Mouse (Mus musculus) midbrain, postnatal 0 days (tissue): ENCODE measurements around the gene Klc3. TPM values are rescaled to one million over a fixed set of nuclear protein-coding genes. Genes with fewer than 3 reads are reported as not detected.

Experiments used
- ATAC-seq: fragments of 200-750 bp; cut with Nextera tagmentation; 2 replicates; pipeline ENCODE4 v1.8.0; 2017; ENCODE audit warnings: moderate number of reproducible peaks, mild to moderate bottlenecking, moderate TSS enrichment, moderate library complexity; ENCODE audit not compliant: low FRiP score
- DNase-seq: peaks from one replicate; pipeline ENCODE4 v3.0.0-alpha.2; 2015; ENCODE audit warnings: low spot score
- H3K27ac ChIP-seq: fragments of 300-500 bp; sonication (generic); 2 replicates; pipeline ENCODE4 v1.5.1; 2014; ENCODE audit warnings: low read depth, mild to moderate bottlenecking, low read length, mixed read lengths
- H3K27me3 ChIP-seq: fragments of 300-500 bp; sonication (generic); 2 replicates; pipeline ENCODE4 v1.6.1; 2014; ENCODE audit warnings: low read length, control low read depth, mixed read lengths; ENCODE audit not compliant: insufficient read depth
- H3K36me3 ChIP-seq: fragments of 300-500 bp; sonication (generic); 2 replicates; pipeline ENCODE4 v1.6.1; 2014; ENCODE audit warnings: low read length, control low read depth, mixed read lengths; ENCODE audit not compliant: insufficient read depth
- H3K4me1 ChIP-seq: fragments of 300-500 bp; sonication (generic); 2 replicates; pipeline ENCODE4 v1.6.1; 2014; ENCODE audit warnings: mild to moderate bottlenecking, control low read depth, antibody characterized with exemption, low read length, mixed read lengths; ENCODE audit not compliant: insufficient read depth
- H3K4me2 ChIP-seq: fragments of 300-500 bp; sonication (generic); 2 replicates; pipeline ENCODE4 v1.6.1; 2014; ENCODE audit warnings: low read depth, mild to moderate bottlenecking, low read length, mixed read lengths; ENCODE audit not compliant: poor library complexity, severe bottlenecking
- H3K4me3 ChIP-seq: fragments of 300-500 bp; sonication (generic); 2 replicates; pipeline ENCODE4 v1.5.1; 2014; ENCODE audit warnings: low read depth, mild to moderate bottlenecking, low read length, moderate library complexity
- H3K9ac ChIP-seq: fragments of 300-500 bp; sonication (generic); replicated peaks from 2 replicates; pipeline ENCODE4 v1.6.1; 2014; ENCODE audit warnings: mild to moderate bottlenecking, low read length, moderate library complexity, mixed read lengths; ENCODE audit not compliant: poor library complexity, severe bottlenecking
- H3K9me3 ChIP-seq: fragments of 300-500 bp; sonication (generic); 2 replicates; pipeline ENCODE4 v1.6.1; 2016; ENCODE audit warnings: low read length, control low read depth
- CTCF ChIP-seq: IDR thresholded peaks from 2 replicates; pipeline ENCODE4 v1.5.1; 2016; ENCODE audit warnings: antibody characterized with exemption, mild to moderate bottlenecking
- WGBS: fragments of 180-500 bp; shearing (Covaris S2); extraction: QIAGEN DNeasy Blood & Tissue Kit; methylation state at CpG from one replicate; pipeline ENCODE4 v1.1.7; 2014; 5-methylcytosine and 5-hydroxymethylcytosine counted together
- polyA plus RNA-seq: library from polyadenylated mRNA; unstranded; fragments of >200 nt; fragmentation: Nextera tagmentation; extraction: Ambion mirVana; gene quantifications from 2 replicates; pipeline ENCODE4 v1.2.1, GENCODE M21; 2015
- total RNA-seq: library from RNA; depleted of rRNA; stranded (reverse); fragments of >200 nt; gene quantifications from 2 replicates; pipeline ENCODE4 v1.2.3, GENCODE M21; 2014

Gene Klc3
- total and polyA plus RNA-seq, 2 experiments from 2014 or later: 1.4 to 1.9 TPM

GRCm38 (mm10) chr7:19437048-19437447 is 33.1 kb upstream of the Klc3 start:
- WGBS: 85% methylated on average over 9 of the region's 9 CpGs
- DNase-seq: no peak
- Histone ChIP-seq H3K27me3 (no peaks in the 10 kb centered on the region), H3K9me3 (no peaks in the 10 kb centered on the region), H3K4me1 (no peaks in the 10 kb centered on the region), H3K36me3 (peaks cover 65% of the 10 kb centered on the region), H3K9ac (no peak overlapping the region), H3K4me2 (no peak overlapping the region), H3K4me3 (no peak overlapping the region), H3K27ac (no peak overlapping the region)
- no peak for ATAC-seq
- no peak for TF ChIP-seq CTCF

GRCm38 (mm10) chr7:19436276-19436675 is 32.4 kb upstream of the Klc3 start:
- ATAC-seq: no peak

GRCm38 (mm10) chr7:19432475-19432874 is 28.6 kb upstream of the Klc3 start:
- H3K36me3 ChIP-seq: peaks cover 85% of the 10 kb centered on the region
- TF ChIP-seq CTCF: peak; percentile 41
- H3K4me1 ChIP-seq: no peaks in the 10 kb centered on the region
- H3K4me2 ChIP-seq: no peak overlapping the region
- 98% methylated on average over 2 of the region's 2 CpGs for WGBS
- no peaks in the 10 kb centered on the region for H3K27me3 ChIP-seq
- no peak overlapping the region for H3K4me3 ChIP-seq
- H3K27ac ChIP-seq: no peak overlapping the region
- no peak overlapping the region for H3K9ac ChIP-seq
- H3K9me3 ChIP-seq: no peaks in the 10 kb centered on the region
- no peak for ATAC-seq
- no peak for DNase-seq

More at GRCm38 (mm10) chr7:19436276-19436675, 32.4 kb upstream of the Klc3 start:
- no peak for TF ChIP-seq CTCF
- Histone ChIP-seq H3K4me2 (no peak overlapping the region), H3K36me3 (peaks cover 69% of the 10 kb centered on the region), H3K4me3 (no peak overlapping the region), H3K4me1 (no peaks in the 10 kb centered on the region), H3K9ac (no peak overlapping the region), H3K9me3 (no peaks in the 10 kb centered on the region), H3K27ac (no peak overlapping the region), H3K27me3 (no peaks in the 10 kb centered on the region)
- no peak for DNase-seq
- WGBS: 100% methylated on average over 2 of the region's 2 CpGs

- WGBS: 92% methylated on average over 6 of the region's 6 CpGs
- ATAC-seq (no peak), DNase-seq (no peak)
- H3K27ac ChIP-seq: no peak overlapping the region
- H3K9ac ChIP-seq: no peak overlapping the region
- H3K4me2 ChIP-seq: no peak overlapping the region
- H3K27me3 ChIP-seq: no peaks in the 10 kb centered on the region
- TF ChIP-seq CTCF: no peak
- no peak overlapping the region for H3K4me3 ChIP-seq
- peaks cover 84% of the 10 kb centered on the region for H3K36me3 ChIP-seq
- no peaks in the 10 kb centered on the region for H3K4me1 ChIP-seq
- no peaks in the 10 kb centered on the region for H3K9me3 ChIP-seq
Measured at GRCm38 (mm10) chr7:19430402-19430801, 26.5 kb upstream of the Klc3 start.

DNA sequence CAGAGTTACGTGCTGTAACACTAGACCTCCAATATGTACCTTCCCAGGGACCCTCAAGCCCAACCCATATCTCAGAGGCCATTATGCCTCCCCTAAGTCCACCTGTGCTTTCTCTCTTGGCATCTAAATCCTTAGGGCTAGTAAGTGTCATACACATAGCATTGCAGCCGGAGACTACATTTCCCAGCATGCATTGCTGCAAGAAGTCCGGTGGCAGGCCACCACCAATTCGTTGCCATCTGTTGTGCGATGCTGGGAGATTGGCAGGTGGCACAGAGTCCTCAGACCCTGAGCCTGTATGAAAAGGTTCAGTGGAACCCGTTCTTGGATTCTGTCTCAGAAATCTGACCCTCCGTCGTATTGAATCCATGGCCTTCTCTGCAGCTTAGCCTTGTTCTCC is 25.8 kb upstream of the Klc3 start:
- no peak overlapping the region for H3K9ac ChIP-seq
- TF ChIP-seq CTCF: no peak
- DNase-seq: peak; percentile 65

DNA sequence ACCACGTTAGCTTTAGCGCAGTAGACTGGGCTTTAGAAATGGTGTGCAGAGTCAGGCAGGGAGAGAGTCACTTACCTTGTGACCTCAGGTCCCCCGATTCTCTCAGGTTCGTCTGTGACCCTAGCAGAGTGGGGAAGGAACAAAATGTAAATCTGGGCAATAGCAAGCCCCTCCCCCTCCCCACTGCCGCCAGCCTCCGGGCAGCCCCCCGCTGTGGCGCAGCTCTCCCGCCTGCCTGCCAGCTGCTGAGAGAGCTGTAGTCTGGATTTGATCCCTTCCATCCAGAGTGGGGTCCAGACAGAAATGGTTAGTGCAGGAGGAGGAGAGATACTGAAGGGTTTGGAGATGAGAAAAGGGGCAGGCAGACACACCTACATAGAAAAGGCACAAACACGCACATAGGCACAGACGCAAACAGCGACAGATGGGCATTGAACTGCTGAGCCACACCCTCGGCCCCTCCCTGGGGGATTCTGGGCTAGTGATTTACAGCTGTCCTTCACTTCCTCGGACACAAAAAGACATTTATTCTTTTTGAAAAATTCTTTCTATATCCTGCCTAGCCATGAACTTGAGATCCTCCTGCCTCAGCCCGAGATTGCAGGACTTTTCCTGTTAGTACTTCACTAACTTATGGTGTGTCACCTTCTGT is 24.2 kb upstream of the Klc3 start:
- Histone ChIP-seq H3K27ac (no peak overlapping the region), H3K4me1 (no peaks in the 10 kb centered on the region), H3K9me3 (no peaks in the 10 kb centered on the region), H3K36me3 (peaks cover 72% of the 10 kb centered on the region), H3K4me2 (no peak overlapping the region), H3K27me3 (no peaks in the 10 kb centered on the region), H3K9ac (no peak overlapping the region), H3K4me3 (no peak overlapping the region)
- ATAC-seq: no peak
- no peak for TF ChIP-seq CTCF
- DNase-seq: no peak
- WGBS: 66% methylated on average over 15 of the region's 15 CpGs

More for the DNA sequence above, 25.8 kb upstream of the Klc3 start:
- Histone ChIP-seq H3K27ac (no peak overlapping the region), H3K4me2 (no peak overlapping the region), H3K9me3 (no peaks in the 10 kb centered on the region), H3K27me3 (no peaks in the 10 kb centered on the region), H3K36me3 (peaks cover 87% of the 10 kb centered on the region), H3K4me1 (no peaks in the 10 kb centered on the region), H3K4me3 (no peak overlapping the region)
- no peak for ATAC-seq
- 64% methylated on average over 8 of the region's 8 CpGs for WGBS
